Mouse (Mus musculus) lung, postnatal 0 days (tissue): ENCODE measurements around the gene Efnb3.

Experiments
- CTCF ChIP-seq: IDR thresholded peaks from 2 replicates; pipeline ENCODE4 v1.5.1; 2016; ENCODE audit warnings: antibody characterized with exemption, mild to moderate bottlenecking
- EP300 ChIP-seq: IDR thresholded peaks from 2 replicates; pipeline ENCODE4 v1.6.1; 2016; ENCODE audit warnings: antibody characterized with exemption, mild to moderate bottlenecking, control low read depth

DNA sequence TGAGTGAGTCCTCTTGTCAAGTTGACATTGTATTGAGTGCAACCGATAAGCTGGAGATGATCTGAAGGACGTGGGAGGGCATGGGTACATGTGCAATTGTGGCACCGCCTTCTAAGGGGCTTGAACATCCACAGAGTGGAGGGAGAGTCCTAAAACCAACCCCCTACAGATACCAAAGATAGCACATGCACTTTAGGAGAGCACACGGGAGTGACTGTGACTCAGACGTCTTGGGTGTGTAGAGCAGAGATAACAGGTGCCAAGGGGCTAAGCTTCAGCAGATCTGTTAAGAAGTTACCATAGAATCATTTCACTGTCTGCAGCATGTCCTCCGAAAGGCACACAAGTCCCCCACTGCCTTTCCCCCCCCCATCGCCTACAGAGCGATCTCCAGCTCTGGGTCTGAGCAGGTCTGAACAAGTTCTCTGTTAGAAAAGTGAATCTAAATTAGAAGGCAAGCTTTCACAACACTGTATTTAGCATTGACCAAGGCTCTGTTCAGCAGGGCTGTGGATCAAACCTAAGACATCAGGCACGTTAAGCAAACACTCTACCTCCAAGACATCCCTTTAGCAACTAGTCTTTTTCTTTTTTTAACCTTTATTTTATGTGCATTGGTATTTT lies 38.4 kb downstream of the Efnb3 start:
- TF ChIP-seq CTCF = no peak
- no peak for TF ChIP-seq EP300
